Comparison of ENCODE assay signal across 11 mouse cellular contexts in the genomic region with DNA sequence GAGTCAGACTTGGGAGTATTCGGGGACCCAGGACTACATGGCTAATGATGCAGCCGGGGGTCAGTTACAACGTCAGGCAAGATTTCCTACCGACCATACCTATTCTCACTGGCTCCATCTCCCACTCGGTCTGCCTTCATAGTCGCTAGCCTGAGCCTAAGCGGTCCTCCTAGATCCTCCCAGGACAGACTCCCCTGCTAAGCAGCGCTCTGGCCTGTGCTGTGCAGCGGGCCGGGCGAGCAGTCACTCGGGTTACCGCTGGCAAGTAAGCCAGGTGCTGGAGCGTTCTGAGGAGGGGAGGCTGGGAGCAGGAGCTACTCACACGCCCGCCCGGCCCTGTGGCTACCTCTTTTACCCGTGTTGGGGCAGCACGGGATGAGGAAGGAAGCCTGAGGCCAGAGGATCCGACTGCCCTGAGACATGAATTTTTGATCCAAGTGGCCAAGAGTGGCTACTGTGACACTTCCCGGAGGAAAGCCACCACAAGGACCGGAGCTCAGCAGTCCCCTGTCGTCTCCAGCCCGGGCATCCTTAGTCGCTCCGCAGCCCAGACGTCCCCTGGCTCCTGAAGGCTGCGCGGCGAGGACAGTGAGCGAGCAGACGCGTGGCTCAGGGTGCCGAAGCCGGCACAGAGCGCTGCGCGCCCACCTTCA. TPM values are rescaled to one million over a fixed set of nuclear protein-coding genes. Genes with fewer than 3 reads are reported as not detected.
A peak's percentile ranks its signal among the peaks of the same experiment; 100 is the strongest.
DNase-seq lines count a peak whose midpoint lies in the region; ATAC-seq and TF ChIP-seq lines count a peak whose summit lies in the region.
"Had no signal": no experiment of that assay in that cellular context is flagged by ENCODE, and none has a peak within 500 bp of the region (broad histone marks: within the 10 kb centered on the region; RNA-seq: fewer than 3 reads in every experiment).

No protein-coding gene starts in this region.

- peak overlapping the region; percentile 65 for H3K4me2 ChIP-seq in kidney, postnatal 0 days (ENCODE audit: low read length)
- H3K4me2 ChIP-seq in embryonic facial prominence, embryonic 11.5 days (ENCODE audit: low read depth, low read length) = peak overlapping the region; percentile 71; the same call in 1 of the 2 replicates
- H3K4me2 ChIP-seq in hindbrain, embryonic 14.5 days (replicated peaks) = peak overlapping the region; percentile 74

- under 1% methylated on average over 37 of the region's 38 CpGs for WGBS in kidney, postnatal 0 days
- 1% methylated on average over 38 of the region's 38 CpGs for WGBS in embryonic facial prominence, embryonic 11.5 days
- 2% methylated on average over 38 of the region's 38 CpGs for WGBS in hindbrain, embryonic 14.5 days

- no peaks in the 10 kb centered on the region for H3K36me3 ChIP-seq in kidney, postnatal 0 days (ENCODE audit: insufficient read depth, low read length)
- no peaks in the 10 kb centered on the region for H3K36me3 ChIP-seq in embryonic facial prominence, embryonic 11.5 days (replicated peaks; ENCODE audit: control insufficient read depth, insufficient read depth, low read depth, low read length)
- no peaks in the 10 kb centered on the region for H3K36me3 ChIP-seq in hindbrain, embryonic 14.5 days (replicated peaks; ENCODE audit: control insufficient read depth, insufficient read depth)

- peak overlapping the region; percentile 36 for H3K4me3 ChIP-seq in kidney, postnatal 0 days (replicated peaks; ENCODE audit: low read depth, low read length)
- peak overlapping the region; percentile 18 for H3K4me3 ChIP-seq in embryonic facial prominence, embryonic 11.5 days (ENCODE audit: low read depth, low read length)
- H3K4me3 ChIP-seq in hindbrain, embryonic 14.5 days (replicated peaks; ENCODE audit: low read length) = peak overlapping the region; percentile 39
- H3K4me3 ChIP-seq: myocyte had no signal

- H3K9me3 ChIP-seq in kidney, postnatal 0 days (replicated peaks; ENCODE audit: low read length) = no peaks in the 10 kb centered on the region
- H3K9me3 ChIP-seq in embryonic facial prominence, embryonic 11.5 days (replicated peaks; ENCODE audit: control insufficient read depth, low read length) = no peaks in the 10 kb centered on the region
- H3K9me3 ChIP-seq in hindbrain, embryonic 14.5 days (ENCODE audit: control insufficient read depth, low read length) = no peaks in the 10 kb centered on the region

- DNase-seq in kidney, postnatal 0 days (ENCODE audit: low spot score) = no peak
- no peak for DNase-seq in kidney, postnatal 25 days
- DNase-seq in embryonic facial prominence, embryonic 11.5 days (ENCODE audit: low spot score) = no peak
- DNase-seq in hindbrain, embryonic 14.5 days (ENCODE audit: low spot score) = no peak
- peak; percentile 56 for DNase-seq in neural tube, embryonic 10.5 days (ENCODE audit: extremely low spot score, low spot score)
- DNase-seq in spleen, postnatal 14 days (ENCODE audit: low spot score in 2 of 2) = no peak
- DNase-seq in right cerebral cortex, postnatal 4 days = no peak
- DNase-seq in kidney, postnatal 36 days = no peak

- no peak for ATAC-seq in kidney, postnatal 0 days (replicated peaks; ENCODE audit: low FRiP score, low read depth)
- no peak for ATAC-seq in embryonic facial prominence, embryonic 11.5 days (replicated peaks; ENCODE audit: insufficient number of reproducible peaks, low FRiP score, low TSS enrichment, low read depth)
- ATAC-seq in hindbrain, embryonic 14.5 days (ENCODE audit: low FRiP score) = no peak
- ATAC-seq: inflammation-experienced regulatory T-cells, adult 6 months; Patski had no signal

- peaks cover 5% of the 10 kb centered on the region; the same call in 1 of the 2 replicates for H3K4me1 ChIP-seq in kidney, postnatal 0 days (replicated peaks; ENCODE audit: insufficient read depth, low read length)
- H3K4me1 ChIP-seq in embryonic facial prominence, embryonic 11.5 days (ENCODE audit: control insufficient read depth, insufficient read depth, low read length) = peaks cover 7% of the 10 kb centered on the region
- H3K4me1 ChIP-seq in hindbrain, embryonic 14.5 days (replicated peaks; ENCODE audit: control insufficient read depth, insufficient read depth, low read length) = peaks cover 30% of the 10 kb centered on the region

- no peak overlapping the region for H3K9ac ChIP-seq in kidney, postnatal 0 days (ENCODE audit: low read depth, low read length)
- H3K9ac ChIP-seq in embryonic facial prominence, embryonic 11.5 days (replicated peaks; ENCODE audit: low read length) = no peak overlapping the region
- H3K9ac ChIP-seq in hindbrain, embryonic 14.5 days = peak overlapping the region; percentile 55

- no peak overlapping the region for H3K27ac ChIP-seq in kidney, postnatal 0 days
- H3K27ac ChIP-seq in embryonic facial prominence, embryonic 11.5 days (replicated peaks; ENCODE audit: low read depth, low read length) = no peak overlapping the region
- H3K27ac ChIP-seq in hindbrain, embryonic 14.5 days = peak overlapping the region; percentile 62

- TF ChIP-seq CTCF in kidney, postnatal 0 days (IDR thresholded peaks at IDR 0.05; ENCODE audit: low read depth) = no peak

- peaks cover 87% of the 10 kb centered on the region for H3K27me3 ChIP-seq in kidney, postnatal 0 days (ENCODE audit: insufficient read depth, low read length)
- peaks cover 81% of the 10 kb centered on the region for H3K27me3 ChIP-seq in embryonic facial prominence, embryonic 11.5 days (ENCODE audit: control insufficient read depth, insufficient read depth, low read length)
- H3K27me3 ChIP-seq in hindbrain, embryonic 14.5 days (ENCODE audit: control insufficient read depth, insufficient read depth, low read length) = peaks cover 92% of the 10 kb centered on the region

RNA-seq across cellular contexts. Expression of gene Bcan, which starts 0.7 kb away (rescaled TPM):
- 0.14 TPM in 1 of 2 replicates, not detected in the other for polyA plus RNA-seq in kidney, postnatal 0 days (2015; fragmentation: Nextera tagmentation; extraction: Ambion mirVana)
- 0.06 TPM in 1 of 2 replicates, not detected in the other for polyA plus RNA-seq in embryonic facial prominence, embryonic 11.5 days (2014; fragmentation: Nextera tagmentation; extraction: Ambion mirVana)
- 89.1 and 99.3 TPM in 2 replicates for polyA plus RNA-seq in hindbrain, embryonic 14.5 days (2014; fragmentation: Nextera tagmentation; extraction: Ambion mirVana)
- polyA plus RNA-seq: inflammation-experienced regulatory T-cells, adult 6 months had no signal

RNA-seq across cellular contexts. Expression of gene Hapln2, which starts 28.0 kb away (rescaled TPM):
- polyA plus RNA-seq in kidney, postnatal 0 days (2015; fragmentation: Nextera tagmentation; extraction: Ambion mirVana) = 0.13 and 0.17 TPM in 2 replicates
- polyA plus RNA-seq in embryonic facial prominence, embryonic 11.5 days (2014; fragmentation: Nextera tagmentation; extraction: Ambion mirVana) = 0.32 TPM in 1 of 2 replicates, not detected in the other
- polyA plus RNA-seq in hindbrain, embryonic 14.5 days (2014; fragmentation: Nextera tagmentation; extraction: Ambion mirVana) = 0.41 and 0.67 TPM in 2 replicates
- polyA plus RNA-seq: inflammation-experienced regulatory T-cells, adult 6 months; myocyte had no signal

RNA-seq across cellular contexts. Expression of gene Nes, which starts 28.5 kb away (rescaled TPM):
- polyA plus RNA-seq in kidney, postnatal 0 days (2015; fragmentation: Nextera tagmentation; extraction: Ambion mirVana) = 24.6 and 28.9 TPM in 2 replicates
- polyA plus RNA-seq in embryonic facial prominence, embryonic 11.5 days (2014; fragmentation: Nextera tagmentation; extraction: Ambion mirVana) = 15.1 and 16.2 TPM in 2 replicates
- 20.5 and 20.7 TPM in 2 replicates for polyA plus RNA-seq in hindbrain, embryonic 14.5 days (2014; fragmentation: Nextera tagmentation; extraction: Ambion mirVana)
- polyA plus RNA-seq: inflammation-experienced regulatory T-cells, adult 6 months had no signal

RNA-seq across cellular contexts. Expression of gene Gpatch4, which starts 43.5 kb away (rescaled TPM):
- 24.8 and 26.3 TPM in 2 replicates for polyA plus RNA-seq in kidney, postnatal 0 days (2015; fragmentation: Nextera tagmentation; extraction: Ambion mirVana)
- polyA plus RNA-seq in embryonic facial prominence, embryonic 11.5 days (2014; fragmentation: Nextera tagmentation; extraction: Ambion mirVana) = 34.7 and 37.8 TPM in 2 replicates
- polyA plus RNA-seq in hindbrain, embryonic 14.5 days (2014; fragmentation: Nextera tagmentation; extraction: Ambion mirVana) = 29.8 and 30.4 TPM in 2 replicates

RNA-seq across cellular contexts. Expression of gene Crabp2, which starts 50.9 kb away (rescaled TPM):
- polyA plus RNA-seq in kidney, postnatal 0 days (2015; fragmentation: Nextera tagmentation; extraction: Ambion mirVana) = 20.1 and 20.9 TPM in 2 replicates
- 626 and 642 TPM in 2 replicates for polyA plus RNA-seq in embryonic facial prominence, embryonic 11.5 days (2014; fragmentation: Nextera tagmentation; extraction: Ambion mirVana)
- polyA plus RNA-seq in hindbrain, embryonic 14.5 days (2014; fragmentation: Nextera tagmentation; extraction: Ambion mirVana) = 48.7 and 56.4 TPM in 2 replicates
- polyA plus RNA-seq: inflammation-experienced regulatory T-cells, adult 6 months had no signal

Comparison
In these comparisons a context has a peak if more than half of its experiments do, and no peak if none do; other contexts are left out.
1. RNA of gene Bcan, which starts 0.7 kb away (polyA plus RNA-seq): 89.1 to 99.3 TPM in hindbrain, embryonic 14.5 days; 0.06 TPM in embryonic facial prominence, embryonic 11.5 days and 0.14 TPM in kidney, postnatal 0 days; every median in the first group is over 10 times any median in the second.
2. Peak in every context shown above with its lines, with median percentiles within 50 percentile points of each other: H3K4me2 ChIP-seq and H3K4me3 ChIP-seq.